Mouse (Mus musculus) ZHBTc4 (cell line): Measurements from ENCODE around the gene Rtn4.
A peak's percentile ranks its signal among the peaks of the same experiment; 100 is the strongest.

Experiments used
- DNase-seq: peaks from one replicate; pipeline ENCODE4 v3.0.0-alpha.2; 2011; ENCODE audit warnings: low read depth, low spot score

The Rtn4 gene

GRCm38 (mm10) chr11:29761387-29761786 is 68.6 kb downstream of the Rtn4 start:
- DNase-seq: no peak

- no peak for DNase-seq
Observed at GRCm38 (mm10) chr11:29762768-29763167, 70.0 kb downstream of the Rtn4 start.

- no peak for DNase-seq
Observed at GRCm38 (mm10) chr11:29765063-29765462, 72.3 kb downstream of the Rtn4 start.

- DNase-seq: no peak
Observed at GRCm38 (mm10) chr11:29766313-29766982, 73.7 kb downstream of the Rtn4 start.

GRCm38 (mm10) chr11:29768523-29768922 is 75.8 kb downstream of the Rtn4 start:
- no peak for DNase-seq

- DNase-seq: no peak
Observed at GRCm38 (mm10) chr11:29770666-29771400, 78.1 kb downstream of the Rtn4 start.

- no peak for DNase-seq
Observed at GRCm38 (mm10) chr11:29772279-29772678, 79.5 kb downstream of the Rtn4 start.

- no peak for DNase-seq
Observed at GRCm38 (mm10) chr11:29774296-29774695, 81.5 kb downstream of the Rtn4 start.

- DNase-seq: no peak
Observed at GRCm38 (mm10) chr11:29774760-29775159, 82.0 kb downstream of the Rtn4 start.

- no peak for DNase-seq
Observed at GRCm38 (mm10) chr11:29777964-29778363, 85.2 kb downstream of the Rtn4 start.

- no peak for DNase-seq
Observed at GRCm38 (mm10) chr11:29778936-29779335, 86.2 kb downstream of the Rtn4 start.

GRCm38 (mm10) chr11:29779409-29780026 is 86.8 kb downstream of the Rtn4 start:
- DNase-seq: peak; percentile 44

- no peak for DNase-seq
Observed at GRCm38 (mm10) chr11:29786583-29787219, 94.0 kb downstream of the Rtn4 start.

- DNase-seq: peak; percentile 4
Observed at GRCm38 (mm10) chr11:29787473-29787872, 94.7 kb downstream of the Rtn4 start.

GRCm38 (mm10) chr11:29788499-29788898 is 95.8 kb downstream of the Rtn4 start:
- no peak for DNase-seq

GRCm38 (mm10) chr11:29788921-29789638 is 96.3 kb downstream of the Rtn4 start:
- no peak for DNase-seq

- no peak for DNase-seq
Observed at GRCm38 (mm10) chr11:29790796-29791195, 98.0 kb downstream of the Rtn4 start.
